14 mouse cellular contexts compared by ENCODE assay signal in genomic region chr6:126159279-126160066, GRCm38 (mm10). TPM values are rescaled to one million over a fixed set of nuclear protein-coding genes. Genes with fewer than 3 reads are reported as not detected.
DNase-seq lines count a peak whose midpoint lies in the region; ATAC-seq lines count a peak whose summit lies in the region.
"Had no signal": no experiment of that assay in that cellular context is flagged by ENCODE, and none has a peak within 500 bp of the region (broad histone marks: within the 10 kb centered on the region; RNA-seq: fewer than 3 reads in every experiment).

No protein-coding gene starts in this region.

- H3K4me1 ChIP-seq in embryonic facial prominence, embryonic 14.5 days (ENCODE audit: control insufficient read depth, insufficient read depth, low read length), result peaks cover 22% of the 10 kb centered on the region
- H3K4me1 ChIP-seq in midbrain, embryonic 13.5 days (replicated peaks), result peaks cover 26% of the 10 kb centered on the region
- H3K4me1 ChIP-seq: liver, embryonic 13.5 days had no signal

- no peak overlapping the region for H3K27ac ChIP-seq in embryonic facial prominence, embryonic 14.5 days (replicated peaks; ENCODE audit: low read depth, low read length)
- no peak overlapping the region for H3K27ac ChIP-seq in midbrain, embryonic 13.5 days
- H3K27ac ChIP-seq: hindbrain, embryonic 15.5 days; liver, embryonic 13.5 days had no signal

- no peaks in the 10 kb centered on the region for H3K36me3 ChIP-seq in embryonic facial prominence, embryonic 14.5 days (ENCODE audit: control insufficient read depth, insufficient read depth, low read length)
- H3K36me3 ChIP-seq in midbrain, embryonic 13.5 days, result no peaks in the 10 kb centered on the region
- H3K36me3 ChIP-seq: hindbrain, embryonic 15.5 days; liver, embryonic 13.5 days had no signal

- peak; percentile 24; the same call in 1 of the 2 replicates for ATAC-seq in embryonic facial prominence, embryonic 14.5 days (ENCODE audit: low read depth)
- ATAC-seq in midbrain, embryonic 13.5 days, result no peak
- ATAC-seq in megakaryocyte-erythroid progenitor cell, adult 5-6 weeks (replicated peaks; ENCODE audit: low FRiP score, low TSS enrichment, poor library complexity, severe bottlenecking), result no peak
- ATAC-seq: forebrain, embryonic 16.5 days had no signal

- intact Hi-C loops in heart, postnatal 10 days (cut with DNase I), result loop anchor here (5.0 to 10.0 kb wide), 2 partner anchors 323 to 735 kb away; no protein-coding TSS in a partner anchor

- H3K9ac ChIP-seq in embryonic facial prominence, embryonic 14.5 days (ENCODE audit: low read depth, low read length), result no peak overlapping the region
- H3K9ac ChIP-seq in midbrain, embryonic 13.5 days (replicated peaks), result no peak overlapping the region
- H3K9ac ChIP-seq: hindbrain, embryonic 15.5 days; liver, embryonic 13.5 days had no signal

- no peak overlapping the region for H3K4me3 ChIP-seq in embryonic facial prominence, embryonic 14.5 days (ENCODE audit: low read depth, low read length)
- H3K4me3 ChIP-seq in midbrain, embryonic 13.5 days (replicated peaks), result no peak overlapping the region
- H3K4me3 ChIP-seq: hindbrain, embryonic 15.5 days; liver, embryonic 13.5 days had no signal

- no peaks in the 10 kb centered on the region for H3K27me3 ChIP-seq in embryonic facial prominence, embryonic 14.5 days (replicated peaks; ENCODE audit: control insufficient read depth, insufficient read depth, low read length)
- H3K27me3 ChIP-seq in midbrain, embryonic 13.5 days, result peaks cover 47% of the 10 kb centered on the region

- H3K4me2 ChIP-seq in embryonic facial prominence, embryonic 14.5 days (ENCODE audit: low read depth, low read length), result no peak overlapping the region
- H3K4me2 ChIP-seq in midbrain, embryonic 13.5 days (replicated peaks), result no peak overlapping the region
- H3K4me2 ChIP-seq: hindbrain, embryonic 15.5 days; liver, embryonic 13.5 days had no signal

- WGBS in embryonic facial prominence, embryonic 14.5 days, result 79% methylated on average over 13 of the region's 13 CpGs
- WGBS in midbrain, embryonic 13.5 days, result 87% methylated on average over 13 of the region's 13 CpGs

- peak; percentile 46 for DNase-seq in gastrocnemius, postnatal 25 days
- DNase-seq in gastrocnemius, adult 18-20 months (ENCODE audit: low spot score), result no peak
- peak; percentile 56 for DNase-seq in embryonic facial prominence, embryonic 14.5 days (ENCODE audit: low spot score)
- DNase-seq in heart, postnatal 10 days, result peak; percentile 63 to 70
- DNase-seq in kidney, postnatal 25 days, result peak; percentile 63
- DNase-seq in thymus, postnatal 14 days, result no peak
- DNase-seq: layer of hippocampus, postnatal 36 days; liver, embryonic 13.5 days; right cerebral cortex, postnatal 14 days had no signal

- H3K9me3 ChIP-seq in embryonic facial prominence, embryonic 14.5 days (ENCODE audit: control insufficient read depth, low read length), result no peaks in the 10 kb centered on the region
- H3K9me3 ChIP-seq in midbrain, embryonic 13.5 days, result no peaks in the 10 kb centered on the region
- H3K9me3 ChIP-seq: hindbrain, embryonic 15.5 days; liver, embryonic 13.5 days had no signal

RNA-seq across cellular contexts. Expression of gene Ntf3, which starts 7.2 kb away (rescaled TPM):
- total RNA-seq in gastrocnemius, postnatal 25 days (2021), result 1 to 10 TPM; 1.2 to 1.4 TPM
- 1 to 10 TPM; 1.5 to 1.8 TPM for total RNA-seq in gastrocnemius, adult 18-20 months (2021)
- polyA plus RNA-seq in embryonic facial prominence, embryonic 14.5 days (2014; fragmentation: Nextera tagmentation; extraction: Ambion mirVana), result 10.9 and 12.4 TPM in 2 replicates
- total RNA-seq in heart, postnatal 10 days (2021), result 1 to 10 TPM; 3.7 to 4.3 TPM
- polyA plus RNA-seq in midbrain, embryonic 13.5 days (2015; fragmentation: Nextera tagmentation; extraction: Ambion mirVana), result 1.0 and 1.5 TPM in 2 replicates
- total RNA-seq in megakaryocyte-erythroid progenitor cell, adult 5-6 weeks (2014; fragmentation: Nextera tagmentation), result not detected in 2 replicates
- not detected in 2 replicates for total RNA-seq in megakaryocyte-erythroid progenitor cell, adult 5-6 weeks (2017)
- total RNA-seq: megakaryocyte progenitor cell, adult 5-6 weeks had no signal

Comparison
In these comparisons a context has a peak if more than half of its experiments do, and no peak if none do; other contexts are left out.
1. DNase-seq: peak in gastrocnemius, postnatal 25 days (single experiment), embryonic facial prominence, embryonic 14.5 days (single experiment), heart, postnatal 10 days (2 of 2) and kidney, postnatal 25 days (2 of 2); none in gastrocnemius, adult 18-20 months (single experiment) and thymus, postnatal 14 days (single experiment).